Mouse (Mus musculus): ENCODE results near the gene Cacna1b.

Gene Cacna1b

DNA sequence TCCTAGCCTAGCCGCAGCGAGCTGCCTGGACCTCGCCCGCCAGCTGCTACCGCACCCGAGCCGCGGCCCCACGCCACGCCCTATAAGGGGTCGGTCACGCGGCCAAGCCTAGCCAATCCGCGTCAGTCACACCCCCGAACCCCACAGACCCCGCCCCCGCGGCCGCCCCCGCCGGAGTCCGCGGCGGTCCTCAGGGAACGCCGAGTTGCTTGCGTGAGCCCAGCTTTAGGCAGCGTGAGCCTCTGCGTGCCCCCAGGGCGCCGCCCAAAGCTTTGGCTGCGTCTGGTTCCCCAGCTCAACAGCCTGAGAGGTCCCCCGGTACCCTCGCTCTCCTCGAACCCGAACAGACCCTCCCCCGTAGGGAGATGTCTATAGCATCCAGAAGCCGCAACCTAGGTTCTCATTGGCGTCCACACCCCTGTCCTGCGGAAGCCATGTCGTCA, at the start of gene Cacna1b:
Gene Cacna1b, minus strand, starts transcription at position 38 of the 443 bp plus-strand sequence.
- DNase-seq = peak; percentile 20

DNA sequence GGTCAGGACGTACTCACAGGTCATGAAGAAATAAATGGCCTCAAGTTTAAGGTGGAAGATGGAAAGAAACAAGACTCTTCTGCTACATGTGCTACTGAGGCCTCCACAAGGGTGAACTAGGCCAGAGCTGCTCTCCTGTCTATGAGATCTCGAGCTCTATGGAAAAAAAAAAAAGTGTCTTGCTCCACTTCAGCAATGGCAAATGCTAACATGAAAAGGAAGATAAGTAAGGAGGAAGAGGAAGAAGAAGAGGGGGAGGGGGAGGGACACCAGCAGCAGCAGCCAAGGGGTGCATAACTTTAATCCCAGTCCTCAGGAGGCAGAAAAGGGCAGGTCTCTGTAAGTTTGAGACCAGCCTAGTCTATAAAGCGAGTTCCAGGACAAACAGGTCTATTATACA, 46.8 kb upstream of the Cacna1b start:
- DNase-seq = no peak

DNA sequence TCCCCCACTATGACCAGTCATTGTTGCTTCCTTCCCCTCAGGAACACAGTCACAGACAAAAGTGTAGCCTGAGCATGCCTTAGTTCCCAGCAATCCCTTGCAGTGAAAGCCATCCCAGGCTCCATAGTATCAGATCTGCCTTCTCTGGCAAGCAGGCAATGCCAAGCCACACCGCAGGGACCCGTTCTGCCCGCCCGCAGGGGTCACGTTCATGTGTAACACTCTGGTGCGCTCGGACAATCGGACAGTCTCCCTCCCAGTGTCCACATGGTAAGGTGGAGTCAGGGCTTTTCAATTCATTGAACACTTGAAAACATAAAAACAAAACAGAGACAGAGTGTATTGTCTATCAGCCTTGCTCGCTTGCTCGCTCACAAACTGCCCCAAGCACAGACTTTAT, 44.7 kb upstream of the Cacna1b start:
- DNase-seq = no peak

DNA sequence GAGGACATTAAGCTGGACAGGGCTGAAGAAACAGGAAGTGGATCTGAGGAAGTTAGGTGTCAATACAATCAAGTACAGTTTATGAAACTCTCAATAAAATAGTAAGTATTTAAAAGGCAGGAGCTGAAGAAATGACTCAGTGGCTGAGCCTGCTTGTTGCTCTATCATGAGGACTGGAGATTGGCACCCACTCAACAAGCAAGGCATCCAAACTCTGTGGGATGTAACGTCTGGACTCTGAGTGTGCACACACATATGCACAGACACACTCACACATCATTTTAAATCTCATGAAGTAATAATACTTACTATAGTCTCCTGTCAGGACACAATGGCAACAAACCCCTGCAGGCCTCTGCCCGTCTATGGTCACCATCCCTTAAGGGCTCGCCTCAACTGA, 44.1 kb upstream of the Cacna1b start:
- no peak for DNase-seq

DNA sequence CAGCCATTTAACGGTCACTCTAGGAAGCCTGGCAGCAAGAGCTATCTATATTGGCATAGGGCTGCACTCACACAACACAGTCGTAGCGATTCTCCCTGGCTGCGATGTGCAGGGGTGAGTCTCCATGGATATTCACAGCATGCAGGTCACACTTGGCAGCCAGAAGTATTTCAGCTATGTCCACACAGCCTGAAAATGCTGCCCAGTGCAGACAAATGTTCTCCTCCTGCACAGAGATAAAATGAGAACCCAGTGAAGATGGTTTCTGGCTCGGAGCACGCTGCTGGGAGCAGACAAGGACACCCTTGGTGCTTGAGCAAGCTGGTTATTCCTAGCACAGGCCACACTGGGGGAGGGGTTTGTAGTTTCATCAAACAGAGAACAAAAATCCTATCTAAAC, 43.2 kb upstream of the Cacna1b start:
- DNase-seq = no peak

DNA sequence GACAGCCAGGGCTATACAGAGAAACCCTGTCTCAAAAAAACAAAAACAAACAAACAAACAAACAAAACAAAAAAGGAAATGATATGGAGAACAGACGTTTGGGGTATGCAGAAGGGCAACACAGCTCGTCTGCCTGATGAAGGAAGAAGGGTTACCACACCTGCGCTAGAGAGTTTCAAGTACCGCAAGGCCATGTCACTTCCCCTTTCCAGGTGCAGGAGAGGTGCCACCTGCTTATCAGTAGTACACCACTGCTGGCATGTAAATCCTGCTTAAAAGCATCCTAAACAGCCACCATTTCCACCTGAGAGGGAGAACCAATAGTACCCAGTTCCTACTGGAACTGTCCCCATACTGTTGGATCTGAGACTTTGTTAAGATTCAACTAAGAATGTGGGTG, 42.7 kb upstream of the Cacna1b start:
- DNase-seq = no peak

DNA sequence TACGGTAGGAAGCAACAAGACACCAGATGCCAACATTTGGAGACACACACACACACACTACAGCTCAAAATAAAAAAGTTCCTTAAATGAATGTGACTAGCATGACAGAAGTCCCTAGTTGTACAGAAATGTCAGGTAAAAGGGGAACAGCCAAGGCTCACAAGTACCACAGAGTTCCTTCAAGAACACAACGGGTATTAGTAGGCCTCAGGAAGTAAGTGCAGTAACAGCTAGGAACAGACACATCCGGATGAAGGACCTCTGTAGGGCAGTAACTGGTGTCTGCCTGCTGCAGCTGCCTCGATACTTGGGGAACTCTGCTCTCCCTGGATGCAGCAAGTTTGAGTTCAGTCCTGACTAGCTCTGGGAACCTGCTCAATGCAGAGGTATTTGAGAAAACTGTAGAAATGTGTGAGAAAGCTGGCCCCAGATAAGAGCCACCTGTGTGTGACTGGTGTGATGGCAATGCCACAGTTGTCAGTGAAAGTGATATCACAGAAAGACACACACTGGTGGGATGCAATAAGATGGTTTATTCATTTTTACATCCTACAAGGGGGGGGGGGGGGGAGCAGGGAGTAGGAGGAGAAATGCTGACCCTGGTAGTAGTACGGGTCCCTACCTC, 34.0 kb upstream of the Cacna1b start:
- DNase-seq = no peak

DNA sequence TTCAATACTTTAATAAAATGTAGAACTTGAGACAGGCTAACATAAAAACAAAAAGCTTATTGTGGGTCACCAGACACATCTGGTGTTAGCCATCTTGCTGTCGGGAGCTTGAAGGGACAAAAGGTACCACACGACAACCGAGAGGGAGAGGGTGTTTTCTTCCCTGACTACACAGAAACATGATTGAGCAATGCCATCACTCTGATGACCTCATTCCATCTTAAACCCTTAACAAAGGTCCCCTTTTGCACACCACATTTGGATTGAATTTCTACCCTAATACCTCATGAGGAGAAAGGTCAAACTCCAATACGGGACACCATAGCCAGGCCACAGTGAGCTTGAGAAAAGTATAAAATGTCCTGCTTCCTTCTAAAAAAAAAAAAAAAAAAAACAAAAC, 24.3 kb upstream of the Cacna1b start:
- DNase-seq = no peak

DNA sequence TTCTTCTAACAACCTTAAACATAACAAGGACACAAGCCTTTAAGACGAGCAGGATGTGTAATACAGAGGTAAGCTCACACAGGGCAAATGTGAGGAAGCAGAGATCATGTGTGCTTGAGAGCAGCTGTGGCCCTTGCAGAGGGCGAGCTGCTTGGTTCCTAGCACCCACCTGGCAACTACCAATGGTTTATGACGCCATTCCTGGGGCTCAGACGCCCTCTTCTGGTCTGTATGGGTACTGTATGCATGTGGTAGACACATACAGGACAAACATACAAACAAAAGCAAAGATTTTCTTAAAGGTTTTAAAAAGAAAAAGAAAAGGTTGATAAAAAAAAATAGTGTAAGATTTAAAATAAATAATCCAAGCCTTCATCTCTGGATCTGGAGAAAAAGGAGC, 18.3 kb upstream of the Cacna1b start:
- no peak for DNase-seq

DNA sequence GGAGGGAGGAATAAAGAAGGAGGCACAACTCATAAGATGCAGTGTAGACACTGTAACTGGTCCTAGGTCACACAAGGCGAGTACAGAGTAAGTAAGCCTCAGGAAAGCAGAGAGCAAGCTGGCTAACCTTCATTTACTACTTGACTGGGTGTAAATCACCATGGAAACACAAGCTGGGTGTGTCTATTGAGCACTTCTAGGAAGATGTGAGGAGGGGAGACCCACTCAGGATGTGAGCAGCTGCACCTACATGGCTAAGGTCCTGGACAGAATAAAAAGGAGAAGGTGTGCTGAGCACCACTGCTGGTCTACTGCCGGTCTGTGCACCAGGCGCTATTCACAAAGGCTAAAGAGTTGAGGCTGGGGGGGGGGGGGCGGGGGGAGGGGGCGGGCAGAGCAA, 13.9 kb upstream of the Cacna1b start:
- no peak for DNase-seq

DNA sequence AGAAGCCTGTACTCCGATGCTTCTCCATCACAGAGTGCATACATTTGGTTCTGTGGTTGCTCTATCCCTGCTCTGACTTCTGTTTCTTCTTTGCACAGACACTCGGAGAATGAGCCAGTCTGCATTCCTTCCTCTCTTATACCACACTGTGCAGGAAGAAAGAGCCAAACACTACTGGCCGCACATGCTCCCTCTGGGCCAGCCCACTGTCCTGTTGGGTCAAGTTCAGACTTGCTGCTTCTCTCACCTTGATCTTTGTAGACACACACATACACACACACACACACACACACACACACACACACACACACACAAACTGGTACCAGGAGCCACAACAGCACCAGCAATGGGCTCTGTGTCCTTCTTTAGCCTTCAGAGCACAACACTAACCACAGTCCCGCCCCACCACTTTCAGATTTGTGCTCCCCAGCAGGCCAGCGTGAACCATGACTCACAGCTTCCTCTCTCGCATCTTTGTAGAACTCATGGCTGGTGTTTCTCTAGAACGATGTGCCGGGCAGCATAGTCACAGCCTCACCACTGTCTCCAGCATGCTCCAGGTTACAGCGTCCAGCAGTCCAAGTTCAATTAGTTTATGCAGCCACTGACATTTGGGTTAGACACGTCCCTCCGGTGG, 13.1 kb upstream of the Cacna1b start:
- DNase-seq = no peak

DNA sequence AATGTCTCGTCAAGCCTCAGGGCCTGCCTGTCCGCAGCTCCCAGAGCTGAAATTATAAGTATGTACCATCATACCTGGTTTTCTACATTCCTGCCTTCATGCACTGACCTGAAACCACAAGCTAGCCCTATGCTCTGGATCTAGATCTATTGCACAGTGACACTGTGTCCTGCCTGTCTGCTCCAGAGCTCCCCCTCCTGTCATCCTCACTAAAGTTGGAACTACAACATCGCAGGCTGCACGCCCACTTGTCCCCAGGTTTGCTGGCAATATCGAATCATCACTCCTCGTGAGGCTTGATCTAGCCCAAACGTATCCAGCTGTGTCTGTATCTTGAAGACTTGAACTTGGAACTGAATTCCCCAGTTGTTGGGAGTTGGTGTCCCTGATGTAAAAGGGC, 11.9 kb upstream of the Cacna1b start:
- DNase-seq = no peak

DNA sequence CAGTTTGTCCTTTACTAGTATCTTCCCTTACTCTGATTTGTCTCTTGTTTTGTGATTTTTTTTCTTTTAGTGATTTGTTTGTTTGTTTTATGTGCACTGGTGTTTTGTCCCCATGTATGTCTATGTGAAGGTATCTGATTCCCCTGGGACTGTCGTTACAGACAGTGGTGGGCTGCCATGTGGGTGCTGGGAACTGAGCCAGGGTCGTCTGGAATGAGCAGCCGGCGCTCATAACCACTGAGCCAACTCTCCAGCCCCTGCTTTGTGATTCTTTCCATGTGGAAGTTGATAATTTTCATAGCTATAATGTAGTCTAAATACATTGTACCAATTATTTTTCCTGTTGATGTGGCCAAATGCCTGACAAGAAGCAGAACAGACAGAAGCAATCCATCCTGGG, 7.9 kb upstream of the Cacna1b start:
- no peak for DNase-seq

DNA sequence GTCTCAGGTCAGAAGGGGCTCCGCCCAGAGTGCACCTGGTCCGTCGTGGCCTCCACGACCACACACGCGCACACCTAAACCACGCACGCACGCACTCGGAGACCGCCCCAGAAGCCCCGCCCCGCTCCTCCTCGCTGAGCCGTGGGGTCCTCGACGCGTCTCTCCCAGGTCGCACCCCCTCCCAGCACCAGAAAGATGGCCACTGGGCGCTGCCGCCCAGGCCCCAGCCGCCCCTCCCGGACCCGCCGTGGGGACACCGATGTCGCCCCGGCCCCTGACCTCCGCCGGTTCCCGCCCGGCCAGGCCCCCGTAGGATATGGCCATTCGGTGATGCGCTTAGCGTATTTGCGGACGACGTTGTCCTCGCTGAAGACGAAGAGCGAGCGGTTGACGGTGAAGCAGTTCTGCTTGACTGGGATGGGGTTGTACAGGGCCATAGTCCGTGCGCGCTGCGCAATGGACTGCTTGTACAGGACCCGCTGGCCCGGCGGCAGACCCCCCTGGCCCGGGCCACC, 449 bp downstream of the Cacna1b start:
- no peak for DNase-seq

DNA sequence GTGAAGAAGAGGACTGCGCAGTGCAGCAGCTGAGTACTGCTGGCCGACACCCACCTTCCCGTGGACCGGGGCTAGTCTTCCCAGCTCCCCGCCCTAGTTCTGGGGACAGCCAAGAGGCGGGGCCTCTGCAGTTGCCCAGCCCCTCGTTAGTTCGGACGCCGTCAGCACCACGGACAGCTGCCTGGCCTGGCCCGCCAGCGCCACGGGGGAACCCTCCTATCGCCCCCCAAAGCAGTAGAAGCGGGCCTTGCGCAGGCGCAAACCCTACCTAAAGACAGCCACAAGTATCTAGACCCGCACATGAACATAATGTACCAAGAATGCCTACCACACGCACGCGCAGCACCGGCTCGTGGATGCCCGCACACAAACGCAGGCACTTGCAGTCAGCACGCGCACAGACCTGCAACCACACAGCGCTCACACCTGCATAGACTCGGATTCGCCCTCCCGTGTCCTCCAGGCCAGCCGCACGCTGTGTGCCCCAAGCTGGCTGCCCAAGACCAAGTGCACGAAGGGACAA, 968 bp downstream of the Cacna1b start:
- peak; percentile 8 for DNase-seq

DNA sequence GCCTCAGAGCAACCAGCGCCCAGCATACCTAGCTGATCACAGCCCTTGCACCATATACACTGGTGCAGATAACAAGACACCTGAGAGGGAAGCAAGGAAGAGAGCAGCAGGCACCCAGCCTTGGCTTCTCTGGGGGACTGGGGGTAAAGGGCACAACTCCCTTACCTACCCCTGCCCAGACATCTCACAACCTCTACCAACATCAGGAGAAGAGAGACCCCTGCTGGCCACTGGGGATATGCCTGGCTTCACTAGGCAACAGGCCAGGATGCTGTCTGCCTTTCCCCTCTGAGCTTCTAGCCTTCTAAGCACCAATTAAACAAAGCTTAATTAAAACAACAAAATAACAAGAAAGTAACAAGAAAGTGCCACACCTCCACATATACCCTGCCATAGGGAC, 7.7 kb downstream of the Cacna1b start:
- peak; percentile 67 for DNase-seq

DNA sequence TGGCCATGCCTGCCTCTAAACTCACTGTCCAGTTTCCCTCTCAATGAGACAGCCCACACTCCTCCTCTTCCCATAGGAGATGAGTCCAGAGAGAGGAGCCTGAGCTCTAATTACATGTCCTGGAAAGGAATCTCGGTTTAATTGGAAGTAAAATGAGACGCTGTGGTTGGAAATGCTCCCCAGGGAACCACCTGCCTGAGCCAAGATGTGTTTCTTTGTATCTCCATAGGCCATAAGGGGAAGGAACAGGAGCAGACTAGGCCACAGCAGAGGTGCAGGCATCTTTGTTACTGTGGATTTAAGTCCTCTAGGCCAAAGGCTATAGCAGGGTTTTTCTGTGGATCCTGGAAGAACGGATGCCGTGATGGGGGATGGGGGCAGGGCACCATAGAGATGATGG, 10.4 kb downstream of the Cacna1b start:
- DNase-seq = no peak

DNA sequence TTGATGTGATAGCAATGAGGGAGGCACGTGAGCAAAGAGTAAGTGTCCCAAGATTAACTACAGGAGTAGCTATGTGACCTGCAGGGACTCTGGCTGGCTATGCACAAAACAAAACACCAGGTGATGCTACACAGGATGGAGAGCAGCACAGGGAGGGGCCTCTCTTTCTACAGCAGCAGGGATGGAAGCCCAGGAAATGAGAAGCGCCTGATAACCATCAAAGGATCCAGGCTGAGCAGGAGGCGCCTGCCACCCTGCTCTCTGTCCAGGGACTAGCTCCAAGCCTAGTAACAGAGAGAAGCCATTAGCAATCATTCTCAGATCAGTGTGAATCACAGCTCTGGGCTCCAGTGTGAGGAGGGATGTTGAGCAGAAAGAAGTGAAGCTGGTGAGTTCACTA, 12.9 kb downstream of the Cacna1b start:
- DNase-seq = no peak

DNA sequence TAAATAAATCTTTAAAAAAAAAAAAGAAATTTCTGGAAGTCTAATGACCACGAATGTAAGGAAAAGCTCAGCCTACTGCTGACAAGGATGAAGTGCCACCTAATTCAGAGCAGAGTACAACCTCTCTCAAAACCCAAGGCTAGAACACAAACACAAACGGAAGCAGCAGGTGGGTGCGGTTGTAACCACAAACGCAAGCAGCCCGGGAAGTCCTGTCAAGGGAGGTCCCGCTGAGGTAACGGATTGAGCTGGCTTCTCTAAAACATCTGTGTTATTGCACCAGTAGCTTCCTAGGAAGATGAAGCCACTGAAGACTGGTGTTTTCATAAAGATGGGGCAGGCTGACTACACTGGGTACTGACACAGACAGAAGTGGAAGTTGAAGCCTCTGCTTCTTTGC, 15.1 kb downstream of the Cacna1b start:
- no peak for DNase-seq

DNA sequence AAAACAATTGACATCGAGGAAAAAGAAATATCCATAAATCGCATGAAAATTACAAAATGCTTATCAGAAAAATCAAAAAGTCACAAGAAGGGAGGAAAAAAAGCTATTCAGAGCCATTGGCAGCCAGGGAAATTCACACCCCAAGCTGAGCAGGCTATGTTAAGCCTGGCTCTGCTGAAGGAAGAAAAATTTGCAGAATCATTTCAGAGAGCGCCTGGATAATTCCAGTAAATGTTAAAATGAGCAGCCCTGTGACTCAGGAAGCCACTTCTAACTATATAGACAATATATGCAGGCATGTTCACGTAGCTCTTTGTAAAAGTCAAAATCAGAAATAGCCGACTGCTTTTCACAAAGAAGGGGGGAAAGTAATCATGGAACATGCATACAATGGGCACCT, 23.3 kb downstream of the Cacna1b start:
- no peak for DNase-seq

DNA sequence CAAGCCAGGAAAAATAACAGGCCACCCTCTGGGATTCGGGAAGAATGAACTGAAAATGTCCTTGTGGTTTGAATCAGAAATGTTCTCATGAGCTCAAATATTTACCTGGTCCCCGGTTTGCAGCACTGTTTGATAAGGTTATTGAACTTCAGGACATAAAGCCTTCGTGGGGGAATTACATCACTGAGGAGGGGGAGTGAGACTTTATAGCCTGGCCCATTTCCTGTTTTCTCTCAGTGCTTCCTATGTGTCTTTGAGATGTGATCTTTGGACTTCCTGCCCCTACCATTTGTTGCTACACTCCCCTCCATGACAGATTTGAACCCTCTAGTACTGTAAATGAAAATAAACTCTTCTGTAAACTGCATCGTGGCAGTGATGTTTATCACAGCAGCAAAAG, 29.8 kb downstream of the Cacna1b start:
- no peak for DNase-seq

DNA sequence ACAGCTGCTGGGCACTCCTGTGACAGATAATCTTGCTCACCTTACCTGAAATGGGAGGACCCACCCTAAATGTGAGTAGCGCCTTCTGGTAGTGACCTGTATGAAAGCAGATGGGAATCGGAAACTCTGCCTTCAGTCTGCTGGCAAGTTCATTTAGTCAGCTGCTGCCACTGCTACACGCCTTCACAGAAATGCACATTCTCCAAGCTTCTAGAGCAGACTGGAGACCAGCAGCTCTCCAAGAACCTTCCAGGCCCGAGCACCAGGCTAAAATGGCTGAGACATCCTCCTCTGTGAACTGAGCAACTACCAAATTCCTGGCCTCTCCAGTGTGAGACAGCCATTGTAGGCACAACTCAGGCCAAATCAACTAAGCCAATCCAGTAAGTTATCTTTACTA, 37.1 kb downstream of the Cacna1b start:
- no peak for DNase-seq

DNA sequence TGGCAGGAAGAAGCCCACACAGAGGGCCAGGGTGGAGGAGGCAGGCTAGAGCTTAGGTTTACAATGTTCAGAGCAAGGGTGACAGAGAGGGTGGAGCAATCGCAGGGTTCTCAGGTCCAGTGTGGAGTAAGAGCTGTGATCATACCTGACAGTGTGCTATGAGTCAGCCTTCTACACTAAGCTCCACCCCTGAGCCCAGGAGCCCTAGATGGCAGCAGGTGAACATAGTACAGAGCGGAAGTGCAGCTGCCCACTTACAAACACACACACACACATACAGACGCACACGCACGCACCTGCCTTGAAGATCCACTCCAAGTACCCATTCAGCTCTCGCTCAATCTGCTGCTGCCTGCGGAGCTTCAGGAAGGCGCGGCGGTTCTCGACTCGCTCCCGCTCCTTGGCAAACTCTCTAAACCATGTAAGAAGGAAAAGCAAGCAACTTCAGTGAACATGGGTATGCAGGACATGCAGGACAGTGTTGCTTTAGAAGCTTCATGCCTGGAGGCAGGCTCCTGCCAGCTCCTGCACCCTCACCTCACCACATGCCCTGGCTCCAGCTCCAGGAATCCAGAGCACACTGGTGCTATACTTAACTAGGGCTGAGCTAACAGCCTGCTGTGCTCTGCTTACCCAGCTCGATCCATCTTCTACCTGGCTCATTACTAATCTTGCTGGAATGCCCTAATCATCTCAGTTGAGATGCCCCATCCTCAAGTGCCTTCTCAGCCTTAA, 43.1 kb downstream of the Cacna1b start:
- DNase-seq = peak; percentile 62

DNA sequence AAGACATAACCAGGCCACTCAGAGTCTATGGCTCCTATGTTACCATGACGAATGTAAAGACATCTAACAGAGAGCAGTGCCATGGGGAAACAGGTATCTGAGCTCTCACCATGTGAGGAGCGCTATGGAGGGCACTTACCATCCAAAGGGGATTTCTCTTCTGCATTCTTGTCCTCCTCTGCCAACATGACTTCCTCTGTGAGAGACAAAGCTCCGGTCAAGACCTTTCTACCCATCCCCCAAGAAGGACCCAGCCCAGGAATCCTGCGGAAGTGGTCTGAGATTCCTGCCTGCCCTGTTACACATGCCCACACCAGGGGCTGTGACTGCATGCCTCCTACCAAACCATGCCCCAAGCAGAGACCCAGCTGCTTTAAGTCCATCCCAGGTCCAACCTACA, 44.0 kb downstream of the Cacna1b start:
- DNase-seq = no peak
